Mouse (Mus musculus) embryonic facial prominence, embryonic 13.5 days (tissue): ENCODE measurements around the gene Cdyl. TPM values are rescaled to one million over a fixed set of nuclear protein-coding genes. Genes with fewer than 3 reads are reported as not detected.

Experiments
- ATAC-seq: fragments of 200-750 bp; cut with Nextera tagmentation; 2 replicates; pipeline ENCODE4 v1.8.0; 2017; ENCODE audit warnings: low read depth; ENCODE audit not compliant: insufficient number of reproducible peaks, insufficient read depth, low FRiP score, low TSS enrichment
- H3K27ac ChIP-seq: fragments of 300-500 bp; sonication (generic); 2 replicates; pipeline ENCODE4 v1.5.1; 2015; ENCODE audit warnings: moderate library complexity, mild to moderate bottlenecking, inconsistent platforms
- H3K27me3 ChIP-seq: fragments of 300-500 bp; sonication (generic); 2 replicates; pipeline ENCODE4 v1.6.1; 2015; ENCODE audit warnings: mild to moderate bottlenecking, inconsistent platforms
- H3K36me3 ChIP-seq: fragments of 300-500 bp; sonication (generic); 2 replicates; pipeline ENCODE4 v1.6.1; 2015; ENCODE audit warnings: mild to moderate bottlenecking, inconsistent platforms
- H3K4me1 ChIP-seq: fragments of 300-500 bp; sonication (generic); 2 replicates; pipeline ENCODE4 v1.6.1; 2015; ENCODE audit warnings: inconsistent platforms
- H3K4me2 ChIP-seq: fragments of 300-500 bp; sonication (generic); 2 replicates; pipeline ENCODE4 v1.6.1; 2015; ENCODE audit warnings: moderate library complexity, mild to moderate bottlenecking, inconsistent platforms
- H3K4me3 ChIP-seq: fragments of 300-500 bp; sonication (generic); 2 replicates; pipeline ENCODE4 v1.5.1; 2015; ENCODE audit warnings: mild to moderate bottlenecking, inconsistent platforms
- H3K9ac ChIP-seq: fragments of 300-500 bp; sonication (generic); 2 replicates; pipeline ENCODE4 v1.6.1; 2015; ENCODE audit warnings: mild to moderate bottlenecking, inconsistent platforms
- H3K9me3 ChIP-seq: fragments of 300-500 bp; sonication (generic); 2 replicates; pipeline ENCODE4 v1.6.1; 2016; ENCODE audit warnings: inconsistent platforms
- WGBS: fragments of 180-500 bp; shearing (Covaris S2); methylation state at CpG from one replicate; pipeline ENCODE4 v1.1.7; 2015; ENCODE audit warnings: mixed read lengths; 5-methylcytosine and 5-hydroxymethylcytosine counted together
- polyA plus RNA-seq: library from polyadenylated mRNA; unstranded; fragments of >200 nt; fragmentation: Nextera tagmentation; extraction: Ambion mirVana; gene quantifications from 2 replicates; pipeline ENCODE4 v1.2.1, GENCODE M21; 2015

The Cdyl gene
- polyA plus RNA-seq, 1 experiment from 2014 or later = 12.1 TPM

GRCm38 (mm10) chr13:35851581-35851980 lies 191.9 kb downstream of the Cdyl start:
- Histone ChIP-seq H3K27me3 (no peaks in the 10 kb centered on the region), H3K9me3 (no peaks in the 10 kb centered on the region), H3K4me3 (no peak overlapping the region), H3K4me2 (no peak overlapping the region), H3K9ac (no peak overlapping the region), H3K4me1 (0 out of 2 replicates have a peak, but pooled peaks cover 4% of the 10 kb centered on the region), H3K27ac (no peak overlapping the region), H3K36me3 (peaks cover 2% of the 10 kb centered on the region)
- ATAC-seq = no peak
- WGBS = 91% methylated on average over 6 of the region's 6 CpGs

DNA sequence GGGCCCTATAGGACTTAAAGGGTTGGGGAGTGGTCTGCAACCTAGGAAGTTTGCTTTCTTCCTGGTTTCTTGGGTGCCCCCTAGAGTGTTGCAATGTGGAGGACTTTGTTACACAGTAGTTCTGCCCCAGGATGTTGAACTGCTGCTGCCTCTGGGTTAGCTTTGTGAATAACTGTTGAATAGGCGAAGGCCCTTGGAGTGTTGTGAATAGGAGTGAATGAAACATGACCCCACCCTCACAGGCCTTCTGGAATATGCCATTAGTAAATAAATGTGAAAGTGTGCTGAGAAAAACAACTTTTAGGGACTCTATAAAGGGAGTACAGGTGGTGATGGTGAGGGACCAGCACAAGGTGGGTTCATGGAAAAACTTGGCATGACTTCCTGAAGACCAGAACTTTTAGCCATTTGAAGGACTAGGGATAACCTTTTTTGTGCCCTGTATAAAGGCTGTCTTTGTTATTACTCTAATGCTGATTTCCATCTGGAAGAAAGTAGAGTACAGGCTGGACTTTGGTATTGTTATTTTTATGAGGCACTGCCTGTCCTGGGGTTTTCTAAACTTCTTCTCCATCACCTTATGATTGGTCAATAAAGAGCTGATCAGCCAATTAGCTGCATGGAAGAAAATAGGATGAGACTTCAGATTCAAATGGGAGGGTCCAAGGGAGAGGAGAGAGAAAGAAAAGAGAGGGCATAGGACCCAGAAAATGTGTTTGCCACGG lies 193.4 kb downstream of the Cdyl start:
- no peak for ATAC-seq
- no peak overlapping the region for H3K4me3 ChIP-seq
- no peak overlapping the region for H3K9ac ChIP-seq
- H3K27me3 ChIP-seq = no peaks in the 10 kb centered on the region
- no peak overlapping the region for H3K4me2 ChIP-seq
- H3K36me3 ChIP-seq = peaks cover 14% of the 10 kb centered on the region
- no peaks in the 10 kb centered on the region for H3K9me3 ChIP-seq
- 0 out of 2 replicates have a peak, but pooled peaks cover 4% of the 10 kb centered on the region for H3K4me1 ChIP-seq
- H3K27ac ChIP-seq = no peak overlapping the region
- WGBS = 84% methylated on average over 2 of the region's 2 CpGs

DNA sequence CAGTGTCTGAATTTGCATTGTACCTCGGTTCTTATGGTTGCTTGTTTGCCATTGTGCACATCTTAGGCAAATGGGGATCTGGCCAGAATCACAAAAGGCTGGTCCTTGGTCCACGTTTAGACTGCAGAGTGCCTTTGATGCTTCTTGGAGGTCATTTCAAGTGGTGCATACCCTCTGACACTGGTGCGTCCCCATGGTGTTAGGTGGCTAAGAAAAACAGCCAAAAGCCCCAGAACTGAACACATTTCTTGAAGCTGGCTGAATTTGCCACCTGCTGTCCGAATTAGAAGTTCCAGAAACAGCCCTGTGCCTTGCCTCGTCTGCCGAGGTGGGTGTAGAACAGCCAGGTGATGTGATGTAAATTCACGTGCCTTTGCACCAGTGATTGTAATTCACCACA lies 197.9 kb downstream of the Cdyl start:
- Histone ChIP-seq H3K4me1 (no peaks in the 10 kb centered on the region), H3K27ac (no peak overlapping the region), H3K27me3 (no peaks in the 10 kb centered on the region), H3K4me2 (no peak overlapping the region), H3K4me3 (no peak overlapping the region), H3K9me3 (no peaks in the 10 kb centered on the region), H3K9ac (no peak overlapping the region), H3K36me3 (peaks cover 14% of the 10 kb centered on the region)
- ATAC-seq = no peak
- 84% methylated on average over 7 of the region's 7 CpGs for WGBS

DNA sequence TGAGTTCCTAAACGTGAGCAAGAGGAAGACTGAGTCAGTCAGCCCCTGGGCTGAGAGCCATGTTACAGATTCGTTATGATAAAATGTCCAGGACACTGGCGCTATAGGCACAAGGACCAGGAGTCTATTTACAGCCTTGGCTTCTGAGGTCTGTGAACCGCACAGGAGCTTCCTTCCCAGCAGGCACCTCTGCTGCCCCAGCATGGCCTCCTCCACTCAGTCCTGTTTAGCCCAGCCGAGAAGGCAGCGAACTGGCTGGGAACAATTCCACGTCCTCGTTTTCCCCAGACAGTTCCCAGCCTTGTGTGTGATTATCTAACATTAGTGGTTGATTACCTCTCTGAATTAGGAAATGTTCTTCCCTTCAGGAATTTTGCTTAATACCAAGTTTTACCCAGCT lies 201.3 kb downstream of the Cdyl start:
- no peak overlapping the region for H3K4me2 ChIP-seq
- WGBS = 70% methylated on average over 8 of the region's 8 CpGs

DNA sequence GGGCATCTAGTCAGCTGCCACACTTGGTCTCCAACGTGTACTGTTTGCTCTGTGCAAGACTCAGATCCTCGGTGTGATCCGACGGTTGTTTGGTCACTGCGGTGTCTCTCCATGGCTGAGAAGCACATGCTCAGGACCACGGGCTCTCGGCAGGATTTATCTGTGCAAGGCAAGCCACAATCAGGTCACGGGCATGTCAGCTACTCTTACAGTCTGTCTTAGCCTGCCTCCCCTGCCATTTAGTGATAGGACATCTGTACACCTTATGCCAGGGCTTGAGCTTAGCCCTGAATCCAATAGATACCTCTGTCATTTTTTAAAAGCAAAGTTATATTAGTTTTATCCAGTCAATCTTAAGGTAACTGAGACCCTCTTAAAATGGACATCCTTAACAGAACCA lies 211.0 kb downstream of the Cdyl start:
- Histone ChIP-seq H3K27me3 (no peaks in the 10 kb centered on the region), H3K9me3 (no peaks in the 10 kb centered on the region), H3K36me3 (peaks cover 28% of the 10 kb centered on the region), H3K4me2 (no peak overlapping the region), H3K9ac (no peak overlapping the region), H3K27ac (no peak overlapping the region), H3K4me3 (no peak overlapping the region), H3K4me1 (no peaks in the 10 kb centered on the region)
- no peak for ATAC-seq
- WGBS = 85% methylated on average over 8 of the region's 8 CpGs

More for the DNA sequence above, 201.3 kb downstream of the Cdyl start:
- Histone ChIP-seq H3K9ac (no peak overlapping the region), H3K27ac (no peak overlapping the region), H3K4me3 (no peak overlapping the region), H3K36me3 (peaks cover 34% of the 10 kb centered on the region), H3K9me3 (no peaks in the 10 kb centered on the region), H3K4me1 (no peaks in the 10 kb centered on the region), H3K27me3 (no peaks in the 10 kb centered on the region)
- ATAC-seq = no peak

DNA sequence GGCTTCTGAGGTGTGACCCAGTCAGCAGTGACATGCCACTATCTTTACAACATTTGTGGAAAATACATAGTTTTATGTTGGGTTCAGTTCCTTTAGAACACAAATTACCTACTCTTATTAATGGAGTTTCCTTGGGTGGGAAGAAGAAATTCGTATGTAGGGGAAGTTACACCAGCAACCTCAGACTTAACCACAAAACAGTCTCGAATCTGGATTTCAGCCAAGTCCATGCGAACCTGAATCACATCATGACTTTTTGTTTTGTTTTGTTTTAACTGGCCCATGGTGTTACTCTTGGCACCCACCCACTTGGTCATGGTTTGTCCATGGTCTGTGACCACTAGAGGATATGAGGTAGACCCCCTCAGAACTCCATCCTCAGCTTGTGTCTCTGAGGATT lies 211.5 kb downstream of the Cdyl start:
- Histone ChIP-seq H3K9ac (no peak overlapping the region), H3K9me3 (no peaks in the 10 kb centered on the region), H3K27ac (no peak overlapping the region), H3K4me3 (no peak overlapping the region), H3K27me3 (no peaks in the 10 kb centered on the region), H3K36me3 (peaks cover 28% of the 10 kb centered on the region; the same call in 1 of the 2 replicates), H3K4me1 (no peaks in the 10 kb centered on the region), H3K4me2 (no peak overlapping the region)
- whole genome bisulfite sequencing = 64% methylated on average over 3 of the region's 3 CpGs
- ATAC-seq = no peak

DNA sequence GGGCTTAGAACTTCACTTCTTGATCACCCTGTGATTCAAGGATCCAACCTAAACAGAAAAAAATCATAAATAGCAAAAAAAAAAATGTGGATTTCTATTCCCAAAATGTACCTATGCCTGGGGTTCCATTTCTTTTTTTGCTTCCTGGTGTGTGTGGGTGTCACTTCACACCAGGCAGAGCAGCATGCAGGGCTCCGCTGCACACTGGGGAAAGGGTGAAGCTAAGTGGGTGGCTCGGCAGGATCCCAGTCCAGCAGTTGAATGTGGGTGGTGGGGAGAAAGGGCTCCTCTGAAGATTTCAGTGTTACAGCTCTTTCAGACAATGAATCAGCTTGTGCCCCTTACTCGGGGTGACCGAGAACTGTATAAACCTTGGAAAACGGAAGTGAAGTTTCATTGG lies 215.8 kb downstream of the Cdyl start:
- H3K4me3 ChIP-seq = no peak overlapping the region
- no peak overlapping the region for H3K9ac ChIP-seq
- peaks cover 16% of the 10 kb centered on the region; the same call in 1 of the 2 replicates for H3K36me3 ChIP-seq
- 0 out of 2 replicates have a peak, but pooled peaks cover 3% of the 10 kb centered on the region for H3K4me1 ChIP-seq
- H3K27me3 ChIP-seq = no peaks in the 10 kb centered on the region
- no peak overlapping the region for H3K27ac ChIP-seq
- H3K9me3 ChIP-seq = no peaks in the 10 kb centered on the region
- no peak overlapping the region for H3K4me2 ChIP-seq
- whole genome bisulfite sequencing = 86% methylated on average over 5 of the region's 5 CpGs
- ATAC-seq = no peak

DNA sequence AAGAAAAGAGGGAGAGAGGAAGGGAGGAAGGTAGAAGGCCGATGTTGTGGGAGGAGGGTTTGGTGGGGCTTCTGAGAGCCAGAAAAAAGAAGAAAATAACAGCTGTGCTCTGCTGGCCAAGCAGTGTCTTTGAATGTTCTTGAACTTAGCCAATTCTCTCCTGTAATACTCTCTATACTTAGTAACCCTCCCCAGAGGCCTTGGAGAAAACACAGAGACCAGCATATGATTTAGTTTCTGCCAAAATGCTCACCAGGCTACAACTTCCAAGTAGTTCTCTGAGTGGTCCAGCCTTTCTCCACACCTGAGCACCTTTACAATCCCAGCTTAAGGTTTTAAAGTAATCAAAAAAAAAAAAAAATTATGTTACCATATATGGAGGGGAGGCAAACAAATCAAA lies 218.6 kb downstream of the Cdyl start:
- Histone ChIP-seq H3K4me2 (no peak overlapping the region), H3K27ac (no peak overlapping the region), H3K9me3 (no peaks in the 10 kb centered on the region), H3K4me1 (0 out of 2 replicates have a peak, but pooled peaks cover 3% of the 10 kb centered on the region), H3K9ac (no peak overlapping the region), H3K36me3 (peaks cover 7% of the 10 kb centered on the region; the same call in 1 of the 2 replicates), H3K4me3 (no peak overlapping the region), H3K27me3 (no peaks in the 10 kb centered on the region)
- WGBS = 42% methylated on average over 1 of the region's 1 CpGs
- ATAC-seq = no peak

GRCm38 (mm10) chr13:35879068-35879467 lies 219.4 kb downstream of the Cdyl start:
- Histone ChIP-seq H3K4me2 (no peak overlapping the region), H3K9me3 (no peaks in the 10 kb centered on the region), H3K36me3 (peaks cover 7% of the 10 kb centered on the region; the same call in 1 of the 2 replicates), H3K27ac (no peak overlapping the region), H3K9ac (no peak overlapping the region), H3K4me3 (no peak overlapping the region), H3K4me1 (0 out of 2 replicates have a peak, but pooled peaks cover 3% of the 10 kb centered on the region), H3K27me3 (no peaks in the 10 kb centered on the region)
- WGBS = 52% methylated on average over 5 of the region's 5 CpGs
- ATAC-seq = no peak

GRCm38 (mm10) chr13:35879519-35879918 lies 219.9 kb downstream of the Cdyl start:
- no peak overlapping the region for H3K9ac ChIP-seq
- peaks cover 6% of the 10 kb centered on the region; the same call in 1 of the 2 replicates for H3K4me1 ChIP-seq
- no peak for ATAC-seq
- H3K27ac ChIP-seq = no peak overlapping the region
- H3K27me3 ChIP-seq = no peaks in the 10 kb centered on the region
- 0 out of 2 replicates have a peak, but pooled peaks cover 3% of the 10 kb centered on the region for H3K36me3 ChIP-seq
- no peaks in the 10 kb centered on the region for H3K9me3 ChIP-seq
- WGBS = 87% methylated on average over 5 of the region's 5 CpGs
- H3K4me2 ChIP-seq = no peak overlapping the region
- no peak overlapping the region for H3K4me3 ChIP-seq

- no peak for ATAC-seq
- H3K4me2 ChIP-seq = no peak overlapping the region
- WGBS = 62% methylated on average over 6 of the region's 6 CpGs
- H3K9me3 ChIP-seq = no peaks in the 10 kb centered on the region
- no peak overlapping the region for H3K4me3 ChIP-seq
- no peak overlapping the region for H3K27ac ChIP-seq
- H3K36me3 ChIP-seq = no peaks in the 10 kb centered on the region
- peaks cover 14% of the 10 kb centered on the region for H3K4me1 ChIP-seq
- H3K27me3 ChIP-seq = no peaks in the 10 kb centered on the region
- no peak overlapping the region for H3K9ac ChIP-seq
Observed at GRCm38 (mm10) chr13:35880555-35881046, 221.0 kb downstream of the Cdyl start.

DNA sequence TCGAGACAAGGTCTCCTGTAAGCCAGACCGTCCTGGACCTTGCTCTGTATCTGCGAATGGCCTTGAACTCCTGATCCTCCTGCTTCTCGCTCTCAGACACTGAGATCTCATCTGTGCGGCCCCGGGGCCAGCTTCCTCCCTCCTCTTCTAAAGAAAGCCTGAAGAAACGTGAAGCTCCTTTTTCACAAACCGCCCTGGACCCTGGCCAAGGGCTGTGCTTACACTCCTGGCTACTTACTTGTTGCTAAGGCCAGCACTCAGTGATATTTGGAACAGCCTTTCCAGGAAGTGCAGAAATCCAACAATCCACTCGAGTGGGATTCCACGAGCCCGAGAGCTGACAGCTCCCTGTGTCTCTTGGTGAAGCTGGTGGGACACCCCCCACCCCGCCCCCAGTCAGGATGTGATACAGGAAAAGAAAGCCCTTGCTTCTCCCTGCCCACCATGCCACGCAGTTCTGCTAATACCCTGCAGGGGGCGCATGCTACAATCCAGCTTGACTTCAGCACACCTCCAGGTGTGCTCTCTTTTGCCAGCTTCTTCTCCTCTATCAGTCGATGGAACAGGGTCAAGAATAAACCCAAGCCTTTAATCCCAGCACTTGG lies 226.6 kb downstream of the Cdyl start:
- no peaks in the 10 kb centered on the region for H3K27me3 ChIP-seq
- H3K4me2 ChIP-seq = no peak overlapping the region
- H3K27ac ChIP-seq = no peak overlapping the region
- peaks cover 16% of the 10 kb centered on the region for H3K4me1 ChIP-seq
- H3K36me3 ChIP-seq = no peaks in the 10 kb centered on the region
- H3K9ac ChIP-seq = no peak overlapping the region
- no peak overlapping the region for H3K4me3 ChIP-seq
- WGBS = 33% methylated on average over 15 of the region's 15 CpGs
- no peak for ATAC-seq
- no peaks in the 10 kb centered on the region for H3K9me3 ChIP-seq
